Mouse (Mus musculus): ENCODE data around the gene Fam217b. TPM values are rescaled to one million over a fixed set of nuclear protein-coding genes. Genes with fewer than 3 reads are reported as not detected.
A peak's percentile ranks its signal among the peaks of the same experiment; 100 is the strongest.

The Fam217b gene
- polyA plus RNA-seq, 1 experiment from 2014 or later = 5.5 TPM

DNA sequence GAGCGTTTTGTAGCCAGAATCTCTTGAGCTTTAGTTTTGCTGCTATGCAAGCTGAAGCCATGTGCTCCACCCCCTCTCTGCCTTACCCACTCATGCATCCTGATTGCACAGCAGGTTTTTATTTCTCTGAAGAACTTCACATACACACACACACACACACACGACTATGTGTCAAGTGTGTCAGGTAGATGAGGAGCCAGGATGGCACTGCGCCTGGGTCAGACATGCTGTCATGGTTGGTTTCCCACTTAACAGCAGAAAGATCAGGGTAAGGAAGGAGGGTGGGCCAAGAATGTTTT, 775 bp downstream of the Fam217b start:
- H3K9ac ChIP-seq (replicated peaks; ENCODE audit: low read length) = peak overlapping the region; percentile 62; the same call in 1 of the 2 replicates
- peaks cover 3% of the 10 kb centered on the region; the same call in 1 of the 2 replicates for H3K4me1 ChIP-seq (ENCODE audit: control insufficient read depth, insufficient read depth, low read length)
- peak overlapping the region; percentile 76 for H3K4me3 ChIP-seq (ENCODE audit: low read depth, low read length)
- peak; percentile 20; the same call in 1 of the 2 replicates for ATAC-seq (replicated peaks; ENCODE audit: insufficient number of reproducible peaks, low FRiP score, low TSS enrichment, low read depth)
- DNase-seq (ENCODE audit: low spot score) = no peak
- no peak overlapping the region for H3K27ac ChIP-seq (replicated peaks; ENCODE audit: low read depth, low read length)
- whole genome bisulfite sequencing = 37% methylated on average over 3 of the region's 3 CpGs
- H3K4me2 ChIP-seq (ENCODE audit: low read depth, low read length) = peak overlapping the region; percentile 99
- H3K36me3 ChIP-seq (replicated peaks; ENCODE audit: control insufficient read depth, insufficient read depth, low read depth, low read length) = no peaks in the 10 kb centered on the region
- H3K27me3 ChIP-seq (ENCODE audit: control insufficient read depth, insufficient read depth, low read length) = peaks cover 11% of the 10 kb centered on the region
- no peaks in the 10 kb centered on the region for H3K9me3 ChIP-seq (replicated peaks; ENCODE audit: control insufficient read depth, low read length)

DNA sequence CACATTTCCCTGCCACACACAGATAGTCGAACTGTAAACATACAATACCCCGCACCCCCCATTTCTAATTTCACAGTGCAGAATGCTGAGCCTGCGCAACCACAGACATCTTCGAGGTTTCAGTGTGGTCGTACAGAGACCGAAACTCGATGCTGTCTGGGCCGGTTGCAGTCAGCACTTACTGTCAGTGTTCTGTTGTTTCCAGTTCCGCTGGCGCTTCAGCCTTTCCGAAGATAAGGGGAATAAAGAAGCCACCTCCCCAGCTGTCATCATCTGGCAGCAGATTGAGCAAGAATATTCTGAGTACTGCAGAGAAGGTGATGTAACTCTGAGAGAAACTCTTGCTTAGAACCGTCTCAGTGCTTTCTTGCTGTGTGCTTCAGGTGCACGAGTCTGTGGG, 2.1 kb downstream of the Fam217b start:
- no peak for DNase-seq (ENCODE audit: low spot score)
- Histone ChIP-seq H3K9me3 (replicated peaks; ENCODE audit: control insufficient read depth, low read length) (no peaks in the 10 kb centered on the region), H3K27ac (replicated peaks; ENCODE audit: low read depth, low read length) (no peak overlapping the region), H3K27me3 (ENCODE audit: control insufficient read depth, insufficient read depth, low read length) (peaks cover 11% of the 10 kb centered on the region), H3K4me2 (ENCODE audit: low read depth, low read length) (no peak overlapping the region), H3K4me1 (ENCODE audit: control insufficient read depth, insufficient read depth, low read length) (peaks cover 3% of the 10 kb centered on the region; the same call in 1 of the 2 replicates), H3K4me3 (ENCODE audit: low read depth, low read length) (no peak overlapping the region), H3K36me3 (replicated peaks; ENCODE audit: control insufficient read depth, insufficient read depth, low read depth, low read length) (no peaks in the 10 kb centered on the region), H3K9ac (replicated peaks; ENCODE audit: low read length) (no peak overlapping the region)
- 70% methylated on average over 13 of the region's 13 CpGs for WGBS
- no peak for ATAC-seq (replicated peaks; ENCODE audit: insufficient number of reproducible peaks, low FRiP score, low TSS enrichment, low read depth)

DNA sequence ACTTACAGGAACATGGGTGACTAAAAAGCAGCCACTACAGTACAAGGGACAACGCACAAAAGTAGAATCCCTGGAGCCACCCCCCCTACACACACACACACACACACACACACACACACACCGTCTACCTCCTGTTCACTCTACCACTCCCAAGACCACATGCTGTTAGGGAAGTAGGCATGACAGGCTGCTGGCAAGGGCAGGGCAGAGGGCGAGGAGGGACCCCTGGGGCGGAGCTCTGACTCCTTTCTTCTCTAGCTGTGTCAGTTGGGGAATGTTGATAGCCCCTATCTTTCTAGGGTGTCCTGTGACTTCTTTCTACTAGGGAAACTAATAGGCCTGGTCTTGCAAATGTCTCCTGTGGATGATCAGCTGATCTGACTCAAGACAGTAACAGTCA, 2.6 kb downstream of the Fam217b start:
- ATAC-seq (replicated peaks; ENCODE audit: insufficient number of reproducible peaks, low FRiP score, low TSS enrichment, low read depth) (no peak), DNase-seq (ENCODE audit: low spot score) (no peak)
- Histone ChIP-seq H3K27me3 (ENCODE audit: control insufficient read depth, insufficient read depth, low read length) (peaks cover 11% of the 10 kb centered on the region), H3K36me3 (replicated peaks; ENCODE audit: control insufficient read depth, insufficient read depth, low read depth, low read length) (no peaks in the 10 kb centered on the region), H3K27ac (replicated peaks; ENCODE audit: low read depth, low read length) (no peak overlapping the region), H3K4me3 (ENCODE audit: low read depth, low read length) (no peak overlapping the region), H3K4me2 (ENCODE audit: low read depth, low read length) (no peak overlapping the region), H3K9ac (replicated peaks; ENCODE audit: low read length) (no peak overlapping the region), H3K4me1 (ENCODE audit: control insufficient read depth, insufficient read depth, low read length) (peaks cover 3% of the 10 kb centered on the region; the same call in 1 of the 2 replicates), H3K9me3 (replicated peaks; ENCODE audit: control insufficient read depth, low read length) (no peaks in the 10 kb centered on the region)
- 71% methylated on average over 4 of the region's 4 CpGs for WGBS

DNA sequence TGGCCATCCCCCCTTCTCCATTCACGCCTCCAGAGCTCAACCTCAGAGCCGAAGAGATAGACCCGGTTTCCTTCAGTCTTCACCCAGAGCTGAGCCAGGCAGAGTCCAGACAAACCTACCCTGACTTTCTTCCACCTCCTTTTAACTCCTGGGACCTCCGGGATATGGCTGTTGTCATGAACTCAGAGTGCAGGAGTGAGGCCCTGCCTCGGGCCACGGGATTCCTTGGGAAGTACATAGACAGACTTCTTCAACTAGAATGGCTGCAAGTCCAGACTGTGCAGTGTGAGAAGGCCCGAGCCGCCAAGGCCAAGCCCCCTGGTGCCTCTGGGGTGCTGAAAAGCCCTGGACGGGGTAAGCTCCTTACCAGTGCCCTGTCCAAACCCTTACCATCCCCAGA, 6.3 kb downstream of the Fam217b start:
- Histone ChIP-seq H3K4me2 (ENCODE audit: low read depth, low read length) (no peak overlapping the region), H3K27me3 (ENCODE audit: control insufficient read depth, insufficient read depth, low read length) (no peaks in the 10 kb centered on the region), H3K4me1 (ENCODE audit: control insufficient read depth, insufficient read depth, low read length) (no peaks in the 10 kb centered on the region), H3K9ac (replicated peaks; ENCODE audit: low read length) (no peak overlapping the region), H3K27ac (replicated peaks; ENCODE audit: low read depth, low read length) (no peak overlapping the region), H3K9me3 (replicated peaks; ENCODE audit: control insufficient read depth, low read length) (no peaks in the 10 kb centered on the region), H3K4me3 (ENCODE audit: low read depth, low read length) (no peak overlapping the region), H3K36me3 (replicated peaks; ENCODE audit: control insufficient read depth, insufficient read depth, low read depth, low read length) (no peaks in the 10 kb centered on the region)
- DNase-seq (ENCODE audit: low spot score) (no peak), ATAC-seq (replicated peaks; ENCODE audit: insufficient number of reproducible peaks, low FRiP score, low TSS enrichment, low read depth) (no peak)
- WGBS = 73% methylated on average over 9 of the region's 9 CpGs

DNA sequence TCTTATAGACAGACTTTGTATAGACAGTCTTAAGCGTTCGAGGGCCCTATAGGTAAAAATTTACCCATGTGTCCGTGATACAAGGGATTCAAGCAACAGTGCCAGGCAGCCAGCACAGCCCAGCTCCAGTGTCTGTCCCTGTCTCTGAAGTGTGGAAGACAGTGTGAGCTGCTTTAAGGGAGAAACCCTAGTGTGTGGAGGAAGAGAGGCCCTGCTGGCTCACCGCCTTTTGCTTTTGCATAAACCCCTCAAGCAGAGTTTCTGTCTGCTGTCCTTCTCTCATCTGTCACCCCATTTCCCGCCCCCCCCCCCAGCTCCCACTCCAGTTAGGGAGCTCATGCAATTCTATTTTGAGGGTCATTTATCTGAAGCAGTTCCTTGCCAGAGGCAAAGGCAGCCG, 7.3 kb downstream of the Fam217b start:
- H3K36me3 ChIP-seq (replicated peaks; ENCODE audit: control insufficient read depth, insufficient read depth, low read depth, low read length) = no peaks in the 10 kb centered on the region
- H3K9ac ChIP-seq (replicated peaks; ENCODE audit: low read length) = no peak overlapping the region
- no peaks in the 10 kb centered on the region for H3K4me1 ChIP-seq (ENCODE audit: control insufficient read depth, insufficient read depth, low read length)
- no peak for ATAC-seq (replicated peaks; ENCODE audit: insufficient number of reproducible peaks, low FRiP score, low TSS enrichment, low read depth)
- no peak overlapping the region for H3K4me3 ChIP-seq (ENCODE audit: low read depth, low read length)
- H3K4me2 ChIP-seq (ENCODE audit: low read depth, low read length) = no peak overlapping the region
- DNase-seq (ENCODE audit: low spot score) = no peak
- peak overlapping the region; percentile 72 for H3K27ac ChIP-seq (replicated peaks; ENCODE audit: low read depth, low read length)
- no peaks in the 10 kb centered on the region for H3K27me3 ChIP-seq (ENCODE audit: control insufficient read depth, insufficient read depth, low read length)
- H3K9me3 ChIP-seq (replicated peaks; ENCODE audit: control insufficient read depth, low read length) = no peaks in the 10 kb centered on the region
- WGBS = 32% methylated on average over 6 of the region's 6 CpGs

DNA sequence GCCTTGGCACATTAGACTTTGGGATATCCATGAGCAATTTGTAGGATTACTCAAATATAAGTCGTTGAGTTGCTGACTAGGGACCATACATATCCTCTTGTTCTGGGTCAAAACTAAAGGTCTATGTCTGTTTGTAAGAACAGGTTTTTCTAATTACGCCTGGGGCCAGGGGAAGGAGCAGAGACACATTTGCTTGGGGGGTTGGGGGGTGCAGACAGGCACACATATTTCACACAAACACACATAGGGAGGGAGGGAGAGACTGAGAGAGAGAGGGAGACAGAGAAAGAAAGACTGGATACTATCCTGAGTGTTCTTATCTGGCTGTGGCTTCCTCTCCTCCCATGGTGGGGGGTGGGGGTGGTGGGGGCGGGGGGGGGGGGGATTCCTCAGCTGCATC, 7.9 kb downstream of the Fam217b start:
- ATAC-seq (replicated peaks; ENCODE audit: insufficient number of reproducible peaks, low FRiP score, low TSS enrichment, low read depth) = peak; percentile 48
- WGBS = 11% methylated on average over 2 of the region's 3 CpGs
- H3K9ac ChIP-seq (replicated peaks; ENCODE audit: low read length) = no peak overlapping the region
- no peak overlapping the region for H3K4me3 ChIP-seq (ENCODE audit: low read depth, low read length)
- peak; percentile 70 for DNase-seq (ENCODE audit: low spot score)
- no peaks in the 10 kb centered on the region for H3K9me3 ChIP-seq (replicated peaks; ENCODE audit: control insufficient read depth, low read length)
- H3K4me1 ChIP-seq (ENCODE audit: control insufficient read depth, insufficient read depth, low read length) = no peaks in the 10 kb centered on the region
- 0 out of 2 replicates have a peak overlapping the region, but pooled peaks have one; percentile 38 for H3K27ac ChIP-seq (replicated peaks; ENCODE audit: low read depth, low read length)
- H3K36me3 ChIP-seq (replicated peaks; ENCODE audit: control insufficient read depth, insufficient read depth, low read depth, low read length) = no peaks in the 10 kb centered on the region
- H3K27me3 ChIP-seq (ENCODE audit: control insufficient read depth, insufficient read depth, low read length) = no peaks in the 10 kb centered on the region
- no peak overlapping the region for H3K4me2 ChIP-seq (ENCODE audit: low read depth, low read length)

DNA sequence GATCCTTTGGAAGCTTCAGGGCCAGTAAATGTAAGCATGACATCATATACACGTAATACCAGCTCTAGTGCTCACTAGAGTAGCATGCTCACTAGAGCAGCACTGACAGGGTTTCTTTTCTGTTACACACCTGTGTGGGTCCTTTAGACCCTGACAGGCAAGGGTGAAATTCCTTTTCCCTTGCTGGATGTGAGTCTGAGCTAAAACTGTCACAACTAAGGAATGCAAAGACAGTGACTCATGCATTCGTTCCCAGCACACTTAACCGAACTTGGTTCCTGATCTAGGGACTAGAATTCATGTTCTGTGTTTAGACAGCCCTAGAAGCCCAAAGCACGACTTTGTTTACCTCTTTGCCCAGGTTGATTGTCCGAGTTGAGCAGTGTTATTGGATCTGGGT, 8.9 kb downstream of the Fam217b start:
- Histone ChIP-seq H3K36me3 (replicated peaks; ENCODE audit: control insufficient read depth, insufficient read depth, low read depth, low read length) (no peaks in the 10 kb centered on the region), H3K9me3 (replicated peaks; ENCODE audit: control insufficient read depth, low read length) (no peaks in the 10 kb centered on the region), H3K4me3 (ENCODE audit: low read depth, low read length) (no peak overlapping the region), H3K27ac (replicated peaks; ENCODE audit: low read depth, low read length) (peak overlapping the region; percentile 16; the same call in 1 of the 2 replicates), H3K4me1 (ENCODE audit: control insufficient read depth, insufficient read depth, low read length) (no peaks in the 10 kb centered on the region), H3K27me3 (ENCODE audit: control insufficient read depth, insufficient read depth, low read length) (no peaks in the 10 kb centered on the region), H3K4me2 (ENCODE audit: low read depth, low read length) (no peak overlapping the region), H3K9ac (replicated peaks; ENCODE audit: low read length) (no peak overlapping the region)
- WGBS = 69% methylated on average over 5 of the region's 5 CpGs
- DNase-seq (ENCODE audit: low spot score) (no peak), ATAC-seq (replicated peaks; ENCODE audit: insufficient number of reproducible peaks, low FRiP score, low TSS enrichment, low read depth) (no peak)

DNA sequence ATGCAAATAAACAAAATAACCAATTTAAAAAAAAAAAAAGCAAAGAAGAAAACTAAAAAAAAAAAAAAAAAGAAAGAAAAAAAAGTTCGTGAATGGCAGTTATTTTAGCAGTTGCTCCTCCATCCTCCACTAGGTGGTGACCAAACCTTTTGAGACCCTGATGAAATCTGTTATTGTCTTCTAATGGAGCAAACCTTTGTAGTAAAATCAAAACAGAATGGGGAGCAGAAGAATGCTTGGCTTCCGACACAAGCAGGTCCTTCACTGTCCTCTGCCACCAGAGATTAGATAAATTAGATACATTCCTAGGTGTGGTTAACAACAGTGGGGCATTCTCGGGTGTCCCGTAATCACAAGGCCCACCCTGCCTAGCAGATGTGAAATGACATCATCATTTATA, 11.9 kb downstream of the Fam217b start:
- ATAC-seq (replicated peaks; ENCODE audit: insufficient number of reproducible peaks, low FRiP score, low TSS enrichment, low read depth) (no peak), DNase-seq (ENCODE audit: low spot score) (peak; percentile 75)
- Histone ChIP-seq H3K9ac (replicated peaks; ENCODE audit: low read length) (no peak overlapping the region), H3K4me1 (ENCODE audit: control insufficient read depth, insufficient read depth, low read length) (no peaks in the 10 kb centered on the region), H3K27me3 (ENCODE audit: control insufficient read depth, insufficient read depth, low read length) (no peaks in the 10 kb centered on the region), H3K9me3 (replicated peaks; ENCODE audit: control insufficient read depth, low read length) (no peaks in the 10 kb centered on the region), H3K27ac (replicated peaks; ENCODE audit: low read depth, low read length) (no peak overlapping the region), H3K4me3 (ENCODE audit: low read depth, low read length) (no peak overlapping the region), H3K4me2 (ENCODE audit: low read depth, low read length) (no peak overlapping the region), H3K36me3 (replicated peaks; ENCODE audit: control insufficient read depth, insufficient read depth, low read depth, low read length) (no peaks in the 10 kb centered on the region)
- 43% methylated on average over 4 of the region's 4 CpGs for WGBS
